Mouse (Mus musculus) heart, embryonic 12.5 days (tissue): Measurements from ENCODE around the gene Cap1. TPM values are rescaled to one million over a fixed set of nuclear protein-coding genes. Genes with fewer than 3 reads are reported as not detected.

Experiments used
- ATAC-seq: fragments of 200-750 bp; cut with Nextera tagmentation; 2 replicates; pipeline ENCODE4 v1.8.0; 2017; ENCODE audit warnings: moderate TSS enrichment, moderate library complexity; ENCODE audit not compliant: insufficient number of reproducible peaks, low FRiP score
- H3K27ac ChIP-seq: fragments of 300-500 bp; sonication (generic); 2 replicates; pipeline ENCODE4 v1.5.1; 2016; ENCODE audit warnings: mild to moderate bottlenecking, moderate library complexity; ENCODE audit not compliant: poor library complexity, severe bottlenecking
- H3K27me3 ChIP-seq: fragments of 300-500 bp; sonication (generic); replicated peaks from 2 replicates; pipeline ENCODE4 v1.6.1; 2016; ENCODE audit warnings: mild to moderate bottlenecking, moderate library complexity
- H3K36me3 ChIP-seq: fragments of 300-500 bp; sonication (generic); 2 replicates; pipeline ENCODE4 v1.6.1; 2016; ENCODE audit warnings: mild to moderate bottlenecking, moderate library complexity
- H3K4me1 ChIP-seq: fragments of 300-500 bp; sonication (generic); replicated peaks from 2 replicates; pipeline ENCODE4 v1.6.1; 2016; ENCODE audit warnings: mild to moderate bottlenecking
- H3K4me2 ChIP-seq: fragments of 300-500 bp; sonication (generic); 2 replicates; pipeline ENCODE4 v1.6.1; 2016; ENCODE audit warnings: mild to moderate bottlenecking, moderate library complexity
- H3K4me3 ChIP-seq: fragments of 300-500 bp; sonication (generic); 2 replicates; pipeline ENCODE4 v1.5.1; 2016; ENCODE audit warnings: mild to moderate bottlenecking
- H3K9ac ChIP-seq: fragments of 300-500 bp; sonication (generic); 2 replicates; pipeline ENCODE4 v1.6.1; 2016; ENCODE audit warnings: mild to moderate bottlenecking, moderate library complexity
- H3K9me3 ChIP-seq: fragments of 300-500 bp; sonication (generic); replicated peaks from 2 replicates; pipeline ENCODE4 v1.6.1; 2016; ENCODE audit warnings: mild to moderate bottlenecking, moderate library complexity
- WGBS: fragments of 180-500 bp; shearing (Covaris S2); methylation state at CpG from one replicate; pipeline ENCODE4 v1.1.7; 2016; 5-methylcytosine and 5-hydroxymethylcytosine counted together
- polyA plus RNA-seq: library from polyadenylated mRNA; unstranded; fragments of >200 nt; fragmentation: Nextera tagmentation; extraction: Ambion mirVana; gene quantifications from 2 replicates; pipeline ENCODE4 v1.2.1, GENCODE M21; 2016

The Cap1 gene
- polyA plus RNA-seq, 1 experiment from 2014 or later: 47.6 TPM

DNA sequence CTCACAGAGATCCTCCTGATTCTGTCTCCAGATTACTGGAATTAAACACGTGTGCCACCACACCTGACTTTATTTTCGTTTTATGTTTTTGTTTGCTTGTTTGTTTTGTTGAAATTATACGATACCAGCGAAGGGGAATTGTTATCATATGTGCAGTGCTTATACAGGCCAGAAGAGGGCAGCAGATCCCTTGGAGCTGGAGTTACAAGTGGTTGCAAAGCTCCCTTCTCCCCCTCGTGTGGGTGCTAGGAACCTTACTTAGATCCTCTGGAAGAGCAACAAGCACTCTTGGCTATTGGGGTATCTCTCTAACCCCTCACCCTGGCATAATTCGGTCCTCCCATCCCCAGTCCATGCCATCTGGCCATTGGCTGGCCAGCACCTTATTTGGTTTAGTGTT, 24.7 kb upstream of the Cap1 start:
- no peak overlapping the region for H3K4me2 ChIP-seq
- 38% methylated on average over 6 of the region's 6 CpGs for WGBS

DNA sequence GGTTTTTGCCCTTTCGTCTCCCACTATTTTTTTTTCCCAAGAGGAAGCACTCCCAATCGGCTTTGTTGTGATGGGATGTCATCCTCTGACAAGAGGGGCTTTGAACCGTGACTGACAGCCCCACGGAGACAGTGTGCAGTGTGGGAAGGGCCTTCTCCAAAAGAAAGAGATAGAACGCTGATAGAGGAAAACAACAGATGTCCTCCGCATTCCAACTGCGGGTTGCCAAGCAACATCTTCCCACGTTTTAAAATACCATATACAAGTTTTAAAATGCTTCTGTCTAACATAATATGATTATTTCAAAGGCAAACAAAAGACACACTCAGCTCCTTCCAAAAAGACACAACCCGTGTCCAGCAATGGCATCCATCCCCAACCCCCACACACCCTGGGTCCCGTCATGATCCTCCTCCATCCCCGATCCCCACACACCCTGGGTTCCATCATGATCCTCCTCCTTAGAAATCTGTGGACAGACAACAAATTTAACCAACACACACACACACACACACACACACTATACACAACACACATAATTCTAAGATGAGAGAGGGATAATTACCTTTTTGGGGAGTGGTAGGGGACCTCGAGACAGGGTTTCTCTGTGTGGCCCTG, 23.8 kb upstream of the Cap1 start:
- H3K9ac ChIP-seq: no peak overlapping the region
- WGBS: 51% methylated on average over 12 of the region's 12 CpGs
- no peak overlapping the region for H3K4me3 ChIP-seq
- H3K36me3 ChIP-seq: no peaks in the 10 kb centered on the region
- H3K4me1 ChIP-seq: peaks cover 7% of the 10 kb centered on the region; the same call in 1 of the 2 replicates
- H3K4me2 ChIP-seq: no peak overlapping the region
- H3K9me3 ChIP-seq: peaks cover 19% of the 10 kb centered on the region
- no peaks in the 10 kb centered on the region for H3K27me3 ChIP-seq
- ATAC-seq: no peak
- H3K27ac ChIP-seq: no peak overlapping the region

More for the DNA sequence above, 24.7 kb upstream of the Cap1 start:
- H3K36me3 ChIP-seq: no peaks in the 10 kb centered on the region
- H3K27me3 ChIP-seq: no peaks in the 10 kb centered on the region
- H3K9ac ChIP-seq: no peak overlapping the region
- no peak for ATAC-seq
- no peak overlapping the region for H3K4me3 ChIP-seq
- H3K27ac ChIP-seq: no peak overlapping the region
- peaks cover 19% of the 10 kb centered on the region for H3K9me3 ChIP-seq
- peaks cover 7% of the 10 kb centered on the region; the same call in 1 of the 2 replicates for H3K4me1 ChIP-seq

DNA sequence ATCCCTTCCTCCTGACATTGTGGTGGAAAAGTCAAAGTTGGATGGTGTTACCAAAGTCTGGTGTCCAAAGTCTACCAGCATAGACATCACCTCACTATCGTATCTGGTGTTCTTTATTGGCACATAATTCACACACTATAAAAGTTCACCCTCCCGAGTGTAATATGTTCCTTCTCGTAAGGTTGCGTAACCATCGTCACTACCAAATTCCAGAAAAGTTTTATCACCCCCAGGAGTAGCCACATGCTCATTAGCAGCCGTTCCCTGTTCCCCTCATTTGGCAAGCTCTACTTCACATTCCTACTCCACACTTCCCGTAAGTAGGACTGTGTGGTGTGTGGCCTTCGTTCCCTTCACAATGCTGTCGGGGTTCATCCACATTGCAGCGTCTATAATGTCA, 19.5 kb upstream of the Cap1 start:
- Histone ChIP-seq H3K9ac (no peak overlapping the region), H3K27me3 (no peaks in the 10 kb centered on the region; the same call in 1 of the 2 replicates), H3K27ac (no peak overlapping the region), H3K4me1 (no peaks in the 10 kb centered on the region), H3K9me3 (peaks cover 5% of the 10 kb centered on the region), H3K4me3 (no peak overlapping the region), H3K4me2 (no peak overlapping the region), H3K36me3 (no peaks in the 10 kb centered on the region)
- 78% methylated on average over 10 of the region's 10 CpGs for WGBS
- ATAC-seq: no peak

DNA sequence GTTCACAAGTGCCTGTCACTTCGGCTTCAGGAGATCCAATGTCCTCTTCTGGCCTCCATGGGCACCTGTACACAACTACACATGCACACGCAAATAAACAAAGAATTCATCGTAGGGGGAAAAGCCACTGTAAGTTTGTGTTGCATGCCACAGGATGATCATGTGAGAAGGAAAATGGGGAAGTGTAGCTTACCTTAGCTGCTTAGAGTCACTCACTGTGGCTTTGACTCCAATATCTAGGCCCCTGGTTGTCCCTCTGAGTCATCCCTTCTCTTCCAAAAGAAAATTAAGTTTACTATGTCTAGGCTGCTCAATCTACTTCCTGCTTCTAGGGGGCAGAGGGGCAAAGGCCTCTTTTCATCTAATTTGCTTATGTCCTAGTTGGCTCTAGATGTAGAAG, 17.9 kb upstream of the Cap1 start:
- 86% methylated on average over 3 of the region's 3 CpGs for whole genome bisulfite sequencing
- Histone ChIP-seq H3K9ac (no peak overlapping the region), H3K9me3 (peaks cover 4% of the 10 kb centered on the region), H3K27me3 (no peaks in the 10 kb centered on the region; the same call in 1 of the 2 replicates), H3K4me3 (no peak overlapping the region), H3K36me3 (no peaks in the 10 kb centered on the region), H3K4me2 (no peak overlapping the region), H3K4me1 (no peaks in the 10 kb centered on the region), H3K27ac (no peak overlapping the region)
- no peak for ATAC-seq

DNA sequence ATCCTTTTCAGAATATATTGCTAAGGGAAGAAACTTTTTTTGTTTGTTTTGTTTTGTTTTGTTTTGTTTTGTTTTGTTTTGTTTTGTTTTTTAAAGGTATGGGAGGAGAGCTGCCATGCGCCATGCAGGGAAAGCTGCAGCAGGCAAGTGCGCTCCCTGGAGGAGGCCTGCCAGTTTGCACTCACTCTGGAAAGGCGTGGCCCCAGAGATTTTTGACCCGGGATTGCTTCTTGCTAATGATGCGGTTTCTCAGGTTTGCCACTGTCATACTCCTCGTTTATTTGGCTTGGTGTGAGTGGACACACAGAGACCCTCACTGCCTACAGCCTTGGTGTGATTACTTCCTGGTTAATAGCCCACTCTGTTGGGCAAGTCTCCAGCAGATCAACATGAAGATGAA, 16.3 kb upstream of the Cap1 start:
- WGBS: 22% methylated on average over 6 of the region's 6 CpGs
- H3K27me3 ChIP-seq: no peaks in the 10 kb centered on the region; the same call in 1 of the 2 replicates
- no peak overlapping the region for H3K27ac ChIP-seq
- no peaks in the 10 kb centered on the region for H3K9me3 ChIP-seq
- H3K36me3 ChIP-seq: no peaks in the 10 kb centered on the region
- H3K9ac ChIP-seq: no peak overlapping the region
- H3K4me3 ChIP-seq: no peak overlapping the region
- H3K4me1 ChIP-seq: no peaks in the 10 kb centered on the region
- no peak for ATAC-seq
- H3K4me2 ChIP-seq: no peak overlapping the region

DNA sequence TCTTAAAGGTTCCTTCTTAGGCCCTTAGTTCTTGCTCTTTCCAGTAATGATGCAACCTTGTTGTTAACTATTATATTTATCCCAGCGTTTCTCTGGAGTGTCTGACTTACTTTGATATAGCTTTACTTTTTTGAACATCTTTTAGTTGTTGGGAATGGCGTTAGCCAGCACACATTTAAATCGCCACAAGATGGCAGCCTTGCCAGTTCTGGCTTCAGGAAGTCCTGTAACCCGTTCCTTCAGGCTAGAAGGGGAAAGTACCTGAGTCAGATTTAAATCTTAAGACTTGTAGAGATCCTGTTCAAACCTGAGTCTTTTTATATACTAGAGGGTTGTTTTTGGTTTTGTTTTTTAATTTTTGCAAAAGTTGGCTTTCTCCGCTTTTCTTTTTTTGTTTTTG, 12.5 kb upstream of the Cap1 start:
- Histone ChIP-seq H3K27me3 (no peaks in the 10 kb centered on the region; the same call in 1 of the 2 replicates), H3K9me3 (no peaks in the 10 kb centered on the region), H3K4me2 (no peak overlapping the region), H3K4me1 (no peaks in the 10 kb centered on the region), H3K4me3 (no peak overlapping the region), H3K9ac (no peak overlapping the region), H3K36me3 (no peaks in the 10 kb centered on the region), H3K27ac (no peak overlapping the region)
- no peak for ATAC-seq
- WGBS: 15% methylated on average over 5 of the region's 5 CpGs

DNA sequence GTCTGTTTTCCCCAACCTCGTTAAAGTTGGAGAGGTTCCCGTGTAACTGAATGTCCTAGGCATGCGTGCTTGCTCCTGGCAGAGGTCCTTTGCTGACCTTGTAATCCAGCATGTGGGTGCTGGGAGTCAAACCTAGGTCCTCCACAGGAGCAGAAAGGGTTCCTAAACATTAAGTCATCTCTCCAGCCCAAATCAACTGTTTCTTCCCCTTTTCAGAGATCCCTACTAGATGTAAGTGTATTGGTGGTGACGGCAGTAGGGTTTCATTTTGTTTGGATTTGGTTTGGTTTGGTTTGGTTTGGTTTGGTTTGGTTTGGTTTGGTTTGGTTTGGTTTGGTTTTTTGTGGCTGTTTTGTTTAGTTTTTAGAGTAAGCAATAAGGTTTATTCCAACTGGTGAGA, 11.9 kb upstream of the Cap1 start:
- WGBS: 79% methylated on average over 4 of the region's 4 CpGs
- no peaks in the 10 kb centered on the region for H3K9me3 ChIP-seq

DNA sequence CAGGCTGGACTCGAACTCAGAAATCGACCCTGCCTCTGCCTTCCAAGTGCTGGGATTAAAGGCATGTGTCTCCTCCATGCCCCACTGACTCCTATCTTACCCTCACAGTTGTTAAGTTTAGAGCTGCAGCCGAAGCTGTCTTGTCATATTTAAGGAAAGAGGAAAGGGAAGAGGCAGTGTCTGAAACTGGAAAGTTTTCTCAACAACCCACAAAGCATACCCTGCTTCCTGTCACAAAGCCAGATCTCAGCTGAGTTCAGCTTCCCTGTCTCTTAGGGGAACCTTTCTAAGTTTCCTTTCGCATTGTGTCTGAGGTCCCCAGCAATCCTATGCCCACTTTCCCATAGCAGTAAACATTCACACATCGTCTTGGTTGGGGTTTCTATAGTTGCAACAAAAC, 6.3 kb upstream of the Cap1 start:
- Histone ChIP-seq H3K4me2 (no peak overlapping the region), H3K4me1 (peaks cover 11% of the 10 kb centered on the region), H3K9ac (no peak overlapping the region), H3K9me3 (no peaks in the 10 kb centered on the region), H3K4me3 (no peak overlapping the region), H3K27me3 (no peaks in the 10 kb centered on the region), H3K27ac (0 out of 2 replicates have a peak overlapping the region, but pooled peaks have one; percentile 5), H3K36me3 (no peaks in the 10 kb centered on the region)
- 57% methylated on average over 5 of the region's 5 CpGs for WGBS
- ATAC-seq: no peak

More for the DNA sequence above, 11.9 kb upstream of the Cap1 start:
- ATAC-seq: no peak
- H3K27ac ChIP-seq: no peak overlapping the region
- no peaks in the 10 kb centered on the region; the same call in 1 of the 2 replicates for H3K27me3 ChIP-seq
- H3K4me2 ChIP-seq: no peak overlapping the region
- no peaks in the 10 kb centered on the region for H3K36me3 ChIP-seq
- no peaks in the 10 kb centered on the region for H3K4me1 ChIP-seq
- H3K9ac ChIP-seq: no peak overlapping the region
- H3K4me3 ChIP-seq: no peak overlapping the region

DNA sequence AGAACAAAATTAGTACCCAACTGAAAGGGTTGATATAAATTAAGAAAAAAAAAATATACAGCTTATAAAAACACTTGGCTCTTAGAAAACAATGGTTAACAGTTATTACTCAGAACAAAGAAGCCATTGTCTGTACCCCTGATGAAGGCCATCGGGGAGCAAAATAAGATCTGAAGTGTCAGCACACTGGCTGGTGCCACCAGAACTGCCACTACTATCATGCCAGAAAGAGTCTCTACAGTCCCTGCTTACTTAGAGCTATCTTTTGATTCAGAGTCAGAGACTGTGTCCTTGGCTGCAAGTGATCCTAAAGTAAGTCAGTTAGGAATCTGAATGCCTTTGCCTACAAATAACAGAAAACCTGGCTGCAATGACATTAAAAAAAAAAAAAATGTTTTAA, 5.7 kb upstream of the Cap1 start:
- H3K9ac ChIP-seq: no peak overlapping the region
- H3K36me3 ChIP-seq: no peaks in the 10 kb centered on the region
- H3K4me1 ChIP-seq: peaks cover 15% of the 10 kb centered on the region
- peak overlapping the region; percentile 56; the same call in 1 of the 2 replicates for H3K27ac ChIP-seq
- WGBS: 25% methylated on average over 1 of the region's 1 CpGs
- H3K4me3 ChIP-seq: no peak overlapping the region
- no peaks in the 10 kb centered on the region for H3K27me3 ChIP-seq
- no peaks in the 10 kb centered on the region for H3K9me3 ChIP-seq
- H3K4me2 ChIP-seq: no peak overlapping the region
- no peak for ATAC-seq

DNA sequence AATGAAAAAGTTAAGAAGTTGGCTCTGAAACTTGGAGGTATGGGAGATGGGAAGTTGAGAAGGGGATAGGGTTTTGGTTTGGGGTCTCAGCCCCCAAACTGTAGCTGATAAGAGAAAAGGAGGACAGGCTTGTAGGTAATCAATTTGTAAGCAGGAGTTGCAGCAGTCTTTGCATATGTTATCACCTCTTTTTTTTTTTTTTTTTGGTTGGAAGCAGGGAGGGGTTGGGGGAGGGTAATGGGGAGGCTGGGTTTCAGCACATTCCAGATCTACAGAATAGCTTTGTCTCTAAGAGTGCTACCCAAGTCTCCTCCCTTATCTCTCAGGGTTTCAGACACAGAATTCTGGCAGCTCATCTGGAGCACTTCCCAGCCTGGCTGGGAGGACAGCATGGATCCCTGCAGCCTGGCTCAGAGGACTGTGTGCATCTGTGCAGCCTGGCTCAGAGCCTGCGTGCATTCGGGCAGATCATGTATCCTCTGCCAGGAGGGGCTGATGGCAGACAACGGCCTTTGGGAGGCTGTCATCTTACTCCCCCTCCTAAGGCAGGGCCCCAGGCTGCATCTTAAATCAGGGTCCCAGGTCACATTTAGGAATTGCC, 5.1 kb upstream of the Cap1 start:
- Histone ChIP-seq H3K4me3 (no peak overlapping the region), H3K9ac (no peak overlapping the region), H3K4me1 (peaks cover 15% of the 10 kb centered on the region), H3K27ac (peak overlapping the region; percentile 69), H3K9me3 (no peaks in the 10 kb centered on the region), H3K27me3 (no peaks in the 10 kb centered on the region), H3K4me2 (0 out of 2 replicates have a peak overlapping the region, but pooled peaks have one; percentile 0), H3K36me3 (no peaks in the 10 kb centered on the region)
- WGBS: 9% methylated on average over 3 of the region's 3 CpGs
- no peak for ATAC-seq

DNA sequence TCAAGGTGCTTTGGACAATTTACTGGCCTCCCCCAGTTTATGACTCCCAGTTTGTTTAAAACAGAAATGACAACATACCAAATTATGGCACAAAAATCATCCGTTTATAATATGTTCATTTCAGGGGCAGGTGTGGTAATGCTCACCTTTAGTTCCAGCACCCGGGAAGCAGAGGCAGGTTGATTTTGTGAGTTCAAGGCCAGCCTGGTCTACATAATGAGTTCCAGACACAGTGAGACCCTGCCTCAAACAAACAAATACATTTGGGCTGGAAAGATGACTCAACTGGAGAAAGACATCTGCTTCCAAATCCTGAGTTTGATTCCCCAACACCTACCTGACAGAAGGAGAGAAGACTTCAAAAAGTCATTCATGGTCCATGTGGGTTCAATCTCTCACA, 1.5 kb upstream of the Cap1 start:
- H3K4me2 ChIP-seq: peak overlapping the region; percentile 81
- no peaks in the 10 kb centered on the region for H3K36me3 ChIP-seq
- H3K4me3 ChIP-seq: no peak overlapping the region
- ATAC-seq: no peak
- H3K27ac ChIP-seq: peak overlapping the region; percentile 100
- H3K9ac ChIP-seq: no peak overlapping the region
- 81% methylated on average over 2 of the region's 2 CpGs for WGBS
- no peaks in the 10 kb centered on the region for H3K9me3 ChIP-seq
- H3K27me3 ChIP-seq: no peaks in the 10 kb centered on the region
- peaks cover 35% of the 10 kb centered on the region for H3K4me1 ChIP-seq
